Mouse (Mus musculus): Measurements from ENCODE around the gene Klhl32. TPM values are rescaled to one million over a fixed set of nuclear protein-coding genes. Genes with fewer than 3 reads are reported as not detected.
A peak's percentile ranks its signal among the peaks of the same experiment; 100 is the strongest.

The Klhl32 gene
- polyA plus RNA-seq (2012; fragmentation: generic; extraction: Trizol), result 0.07 TPM

- TF ChIP-seq E2F4 (IDR thresholded peaks at IDR 0.05; ENCODE audit: insufficient read depth), result no peak
- no peak for TF ChIP-seq POLR2A (IDR thresholded peaks at IDR 0.05; ENCODE audit: insufficient read length, low read depth)
- no peak for TF ChIP-seq POLR2AphosphoS2 (IDR thresholded peaks at IDR 0.05; ENCODE audit: insufficient read length, low read depth)
- TF ChIP-seq MYOD1 (IDR thresholded peaks at IDR 0.05; ENCODE audit: control insufficient read depth in 1 of 3, insufficient read length in 2 of 3, low read depth in 2 of 3), result no peak
- no peak for TF ChIP-seq TCF3 (IDR thresholded peaks at IDR 0.05; ENCODE audit: insufficient read length, low read depth)
- TF ChIP-seq REST (IDR thresholded peaks at IDR 0.05; ENCODE audit: insufficient read depth, insufficient read length), result no peak
- no peak for TF ChIP-seq USF1 (IDR thresholded peaks at IDR 0.05; ENCODE audit: low read depth)
- TF ChIP-seq SRF (IDR thresholded peaks at IDR 0.05; ENCODE audit: control insufficient read depth, insufficient read length, low read depth), result no peak
- TF ChIP-seq CEBPB (IDR thresholded peaks at IDR 0.05; ENCODE audit: insufficient read depth, poor library complexity, severe bottlenecking), result no peak
- no peak for TF ChIP-seq MAX (IDR thresholded peaks at IDR 0.05; ENCODE audit: low read depth)
- TF ChIP-seq MYOG (IDR thresholded peaks at IDR 0.05; ENCODE audit: control insufficient read depth in 1 of 3, insufficient read depth in 1 of 3, insufficient read length in 2 of 3, low read depth in 2 of 3), result no peak
- no peak for TF ChIP-seq TCF12 (IDR thresholded peaks at IDR 0.05; ENCODE audit: insufficient read depth, poor library complexity, severe bottlenecking)
- Histone ChIP-seq H3K27me3 (ENCODE audit: control insufficient read depth, insufficient read depth, insufficient read length) (no peaks in the 10 kb centered on the region), H3K4me2 (ENCODE audit: low read depth) (peak within 1 kb of the TSS; percentile 86), H3K36me3 (ENCODE audit: control insufficient read depth, insufficient read depth) (no peaks in the 10 kb centered on the region), H3ac (ENCODE audit: control insufficient read depth, insufficient read length) (no peak within 1 kb of the TSS), H3K4me3 (peak within 1 kb of the TSS; percentile 10), H3K79me2 (ENCODE audit: control insufficient read depth, insufficient read depth) (no peaks in the 10 kb centered on the region)
These were observed at the start of gene Klhl32 for GRCm38 (mm10) chr4:24850401-24851325. TSS of gene Klhl32 (minus strand) at chr4:24851124.

- peaks cover 29% of the 10 kb centered on the region for H3K36me3 ChIP-seq (ENCODE audit: control insufficient read depth, insufficient read depth)
- H3K79me2 ChIP-seq (ENCODE audit: control insufficient read depth, insufficient read depth), result peaks cover 18% of the 10 kb centered on the region
- H3ac ChIP-seq (ENCODE audit: control insufficient read depth, insufficient read length), result peak overlapping the region; percentile 54
- TF ChIP-seq MYOD1 (IDR thresholded peaks at IDR 0.05; ENCODE audit: control insufficient read depth in 1 of 3, insufficient read length in 2 of 3, low read depth in 2 of 3) (no peak), TCF12 (IDR thresholded peaks at IDR 0.05; ENCODE audit: insufficient read depth, poor library complexity, severe bottlenecking) (no peak), TCF3 (IDR thresholded peaks at IDR 0.05; ENCODE audit: insufficient read length, low read depth) (no peak), POLR2A (IDR thresholded peaks at IDR 0.05; ENCODE audit: insufficient read length, low read depth) (no peak), POLR2AphosphoS2 (IDR thresholded peaks at IDR 0.05; ENCODE audit: insufficient read length, low read depth) (no peak), E2F4 (IDR thresholded peaks at IDR 0.05; ENCODE audit: insufficient read depth) (no peak), MAX (IDR thresholded peaks at IDR 0.05; ENCODE audit: low read depth) (no peak), REST (IDR thresholded peaks at IDR 0.05; ENCODE audit: insufficient read depth, insufficient read length) (no peak), MYOG (IDR thresholded peaks at IDR 0.05; ENCODE audit: control insufficient read depth in 1 of 3, insufficient read depth in 1 of 3, insufficient read length in 2 of 3, low read depth in 2 of 3) (no peak)
- H3K4me3 ChIP-seq, result peak overlapping the region; percentile 82
- peak overlapping the region; percentile 86 for H3K4me2 ChIP-seq (ENCODE audit: low read depth)
- no peaks in the 10 kb centered on the region for H3K27me3 ChIP-seq (ENCODE audit: control insufficient read depth, insufficient read depth, insufficient read length)
These were observed 48.2 kb upstream of the Klhl32 start for GRCm38 (mm10) chr4:24899146-24899545.

- Histone ChIP-seq H3K4me3 (peak overlapping the region; percentile 82), H3ac (ENCODE audit: control insufficient read depth, insufficient read length) (peak overlapping the region; percentile 54), H3K36me3 (ENCODE audit: control insufficient read depth, insufficient read depth) (peaks cover 24% of the 10 kb centered on the region), H3K27me3 (ENCODE audit: control insufficient read depth, insufficient read depth, insufficient read length) (no peaks in the 10 kb centered on the region), H3K4me2 (ENCODE audit: low read depth) (peak overlapping the region; percentile 86), H3K79me2 (ENCODE audit: control insufficient read depth, insufficient read depth) (peaks cover 18% of the 10 kb centered on the region)
- TF ChIP-seq TCF3 (IDR thresholded peaks at IDR 0.05; ENCODE audit: insufficient read length, low read depth) (no peak), MYOD1 (IDR thresholded peaks at IDR 0.05; ENCODE audit: control insufficient read depth in 1 of 3, insufficient read length in 2 of 3, low read depth in 2 of 3) (no peak), E2F4 (IDR thresholded peaks at IDR 0.05; ENCODE audit: insufficient read depth) (no peak), USF1 (IDR thresholded peaks at IDR 0.05; ENCODE audit: low read depth) (no peak), POLR2AphosphoS2 (IDR thresholded peaks at IDR 0.05; ENCODE audit: insufficient read length, low read depth) (no peak), TCF12 (IDR thresholded peaks at IDR 0.05; ENCODE audit: insufficient read depth, poor library complexity, severe bottlenecking) (no peak), SRF (IDR thresholded peaks at IDR 0.05; ENCODE audit: control insufficient read depth, insufficient read length, low read depth) (no peak), MYOG (IDR thresholded peaks at IDR 0.05; ENCODE audit: control insufficient read depth in 1 of 3, insufficient read depth in 1 of 3, insufficient read length in 2 of 3, low read depth in 2 of 3) (no peak), REST (IDR thresholded peaks at IDR 0.05; ENCODE audit: insufficient read depth, insufficient read length) (no peak), MAX (IDR thresholded peaks at IDR 0.05; ENCODE audit: low read depth) (no peak)
These were observed 47.7 kb upstream of the Klhl32 start for GRCm38 (mm10) chr4:24898636-24899035.

GRCm38 (mm10) chr4:24897851-24898515 is 47.1 kb upstream of the Klhl32 start, which contains the start of gene Ndufaf4:
TSS of gene Ndufaf4 (plus strand) at chr4:24898083.
- Histone ChIP-seq H3K4me3 (peak within 1 kb of the TSS; percentile 82), H3K79me2 (ENCODE audit: control insufficient read depth, insufficient read depth) (peaks cover 18% of the 10 kb centered on the region), H3K36me3 (ENCODE audit: control insufficient read depth, insufficient read depth) (peaks cover 17% of the 10 kb centered on the region), H3ac (ENCODE audit: control insufficient read depth, insufficient read length) (peak within 1 kb of the TSS; percentile 54), H3K4me2 (ENCODE audit: low read depth) (peak within 1 kb of the TSS; percentile 97), H3K27me3 (ENCODE audit: control insufficient read depth, insufficient read depth, insufficient read length) (no peaks in the 10 kb centered on the region)
- TF ChIP-seq POLR2AphosphoS2 (IDR thresholded peaks at IDR 0.05; ENCODE audit: insufficient read length, low read depth) (peak; percentile 61), TCF12 (IDR thresholded peaks at IDR 0.05; ENCODE audit: insufficient read depth, poor library complexity, severe bottlenecking) (no peak), TCF3 (IDR thresholded peaks at IDR 0.05; ENCODE audit: insufficient read length, low read depth) (no peak), MAX (IDR thresholded peaks at IDR 0.05; ENCODE audit: low read depth) (peak; percentile 36), CEBPB (IDR thresholded peaks at IDR 0.05; ENCODE audit: insufficient read depth, poor library complexity, severe bottlenecking) (0 out of 2 replicates have a peak, but pooled peaks have one; percentile 46), MYOG (IDR thresholded peaks at IDR 0.05; ENCODE audit: control insufficient read depth in 1 of 3, insufficient read depth in 1 of 3, insufficient read length in 2 of 3, low read depth in 2 of 3) (peak in 1 of 3 experiments; percentile 39), SRF (IDR thresholded peaks at IDR 0.05; ENCODE audit: control insufficient read depth, insufficient read length, low read depth) (no peak), USF1 (IDR thresholded peaks at IDR 0.05; ENCODE audit: low read depth) (no peak), POLR2A (IDR thresholded peaks at IDR 0.05; ENCODE audit: insufficient read length, low read depth) (peak; percentile 83), E2F4 (IDR thresholded peaks at IDR 0.05; ENCODE audit: insufficient read depth) (no peak), REST (IDR thresholded peaks at IDR 0.05; ENCODE audit: insufficient read depth, insufficient read length) (no peak), MYOD1 (IDR thresholded peaks at IDR 0.05; ENCODE audit: control insufficient read depth in 1 of 3, insufficient read length in 2 of 3, low read depth in 2 of 3) (peak in 1 of 3 experiments; percentile 18)

Measured in myocyte (in vitro differentiated cells).